Mouse (Mus musculus) testis, adult 2 months (tissue): ENCODE measurements at regions not wholly inside any gene's neighbourhood (a gene's known extent, or its start where the extent isn't known, plus 50 kb on each side); places are given as distances from the start of the nearest gene placed in this dataset.

Source experiments
- H3K27ac ChIP-seq: fragments of 200-500 bp; 2 replicates; pipeline ENCODE4 v1.5.1; 2012; ENCODE audit warnings: low read depth, low read length; ENCODE audit not compliant: control insufficient read depth, insufficient read depth
- H3K27me3 ChIP-seq: fragments of 200-500 bp; 2 replicates; pipeline ENCODE4 v1.6.1; 2012; ENCODE audit warnings: mild to moderate bottlenecking, low read length, moderate library complexity; ENCODE audit not compliant: control insufficient read depth, insufficient read depth
- H3K36me3 ChIP-seq: fragments of 200-500 bp; 2 replicates; pipeline ENCODE4 v1.6.1; 2012; ENCODE audit warnings: mild to moderate bottlenecking, low read length; ENCODE audit not compliant: control insufficient read depth, insufficient read depth
- H3K4me1 ChIP-seq: fragments of 200-500 bp; 2 replicates; pipeline ENCODE4 v1.6.1; 2012; ENCODE audit warnings: low read length; ENCODE audit not compliant: control insufficient read depth, insufficient read depth
- H3K4me3 ChIP-seq: fragments of 200-500 bp; 2 replicates; pipeline ENCODE4 v1.5.1; 2012; ENCODE audit warnings: low read depth, mild to moderate bottlenecking, low read length, moderate library complexity, mixed read lengths; ENCODE audit not compliant: control insufficient read depth
- CTCF ChIP-seq: fragments of 200-500 bp; IDR thresholded peaks from 2 replicates; pipeline ENCODE4 v1.5.1; 2012; ENCODE audit warnings: low read depth, mild to moderate bottlenecking, inconsistent platforms, low read length, moderate library complexity; ENCODE audit not compliant: control insufficient read depth, insufficient read depth, insufficient replicate concordance
- POLR2A ChIP-seq: fragments of 200-500 bp; IDR thresholded peaks from 2 replicates; pipeline ENCODE4 v1.6.1; 2012; ENCODE audit warnings: low read depth, mild to moderate bottlenecking, inconsistent platforms, low read length, moderate library complexity; ENCODE audit not compliant: control insufficient read depth

- no peaks in the 10 kb centered on the region for H3K27me3 ChIP-seq
- TF ChIP-seq CTCF (no peak), POLR2A (no peak)
- no peak overlapping the region for H3K4me3 ChIP-seq
- H3K27ac ChIP-seq, result no peak overlapping the region
- no peaks in the 10 kb centered on the region for H3K36me3 ChIP-seq
- H3K4me1 ChIP-seq, result no peaks in the 10 kb centered on the region
Measured at GRCm38 (mm10) chr8:91922211-91922874, 120.5 kb upstream of the Irx3 start.

DNA sequence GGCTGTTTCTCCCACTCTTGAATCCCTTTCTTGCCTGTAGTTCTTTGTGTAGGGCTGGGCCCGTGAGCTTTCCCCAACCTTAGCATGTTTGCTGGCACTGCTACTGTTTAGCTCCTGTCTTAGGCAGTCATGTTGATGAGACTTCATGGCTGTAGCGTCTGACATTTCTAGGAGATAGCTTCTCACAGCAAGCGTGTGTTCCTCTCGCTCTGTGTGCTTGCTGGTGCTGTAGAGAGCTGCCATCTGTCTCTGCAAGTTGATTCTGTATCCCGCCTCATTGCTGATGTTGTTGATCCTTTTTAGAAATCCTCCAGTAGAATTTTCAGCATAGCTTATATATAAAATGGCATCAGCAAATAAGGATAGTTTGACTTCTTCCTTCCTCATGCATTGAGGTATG is 116.0 kb upstream of the Irx3 start:
- TF ChIP-seq POLR2A (no peak), CTCF (no peak)

DNA sequence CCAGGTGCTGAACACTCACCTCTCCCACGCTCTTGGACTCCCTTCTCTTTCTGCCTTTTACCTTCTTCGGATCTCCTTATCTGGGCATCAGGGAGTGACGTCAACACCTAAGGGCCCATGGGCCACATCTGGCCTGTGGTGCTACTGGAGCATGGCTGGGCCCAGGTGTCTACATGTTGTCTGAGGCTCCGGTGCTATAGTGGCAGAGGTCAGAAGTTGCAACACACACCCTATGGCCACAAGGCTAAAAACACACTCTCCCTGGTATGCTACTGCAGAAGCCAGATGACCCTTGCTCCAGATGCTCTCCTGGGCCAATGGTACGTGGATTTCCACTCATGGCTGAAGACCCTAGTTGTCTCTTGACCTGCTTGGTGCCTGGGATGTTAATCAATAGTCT is 112.1 kb upstream of the Irx3 start:
- no peaks in the 10 kb centered on the region for H3K27me3 ChIP-seq
- TF ChIP-seq CTCF (no peak), POLR2A (no peak)

More for the DNA sequence above, 116.0 kb upstream of the Irx3 start:
- Histone ChIP-seq H3K4me1 (no peaks in the 10 kb centered on the region), H3K36me3 (no peaks in the 10 kb centered on the region), H3K4me3 (no peak overlapping the region), H3K27ac (no peak overlapping the region), H3K27me3 (no peaks in the 10 kb centered on the region)

GRCm38 (mm10) chr8:91913121-91913520 is 111.3 kb upstream of the Irx3 start:
- H3K27me3 ChIP-seq, result no peaks in the 10 kb centered on the region
- no peak overlapping the region for H3K4me3 ChIP-seq
- TF ChIP-seq CTCF (no peak), POLR2A (no peak)
- H3K4me1 ChIP-seq, result no peaks in the 10 kb centered on the region
- H3K27ac ChIP-seq, result no peak overlapping the region
- H3K36me3 ChIP-seq, result no peaks in the 10 kb centered on the region

More for the DNA sequence above, 112.1 kb upstream of the Irx3 start:
- H3K36me3 ChIP-seq, result no peaks in the 10 kb centered on the region
- no peak overlapping the region for H3K4me3 ChIP-seq
- H3K27ac ChIP-seq, result no peak overlapping the region
- no peaks in the 10 kb centered on the region for H3K4me1 ChIP-seq

GRCm38 (mm10) chr8:91909637-91910383 is 107.9 kb upstream of the Irx3 start:
- Histone ChIP-seq H3K4me1 (no peaks in the 10 kb centered on the region), H3K27me3 (no peaks in the 10 kb centered on the region), H3K4me3 (no peak overlapping the region), H3K36me3 (no peaks in the 10 kb centered on the region), H3K27ac (no peak overlapping the region)
- no peak for TF ChIP-seq POLR2A
- no peak for TF ChIP-seq CTCF

- TF ChIP-seq POLR2A, result no peak
- no peak for TF ChIP-seq CTCF
- H3K36me3 ChIP-seq, result no peaks in the 10 kb centered on the region
- H3K4me3 ChIP-seq, result no peak overlapping the region
- H3K4me1 ChIP-seq, result no peaks in the 10 kb centered on the region
- H3K27me3 ChIP-seq, result no peaks in the 10 kb centered on the region
- H3K27ac ChIP-seq, result no peak overlapping the region
Measured at GRCm38 (mm10) chr8:91908731-91909353, 107.0 kb upstream of the Irx3 start.

DNA sequence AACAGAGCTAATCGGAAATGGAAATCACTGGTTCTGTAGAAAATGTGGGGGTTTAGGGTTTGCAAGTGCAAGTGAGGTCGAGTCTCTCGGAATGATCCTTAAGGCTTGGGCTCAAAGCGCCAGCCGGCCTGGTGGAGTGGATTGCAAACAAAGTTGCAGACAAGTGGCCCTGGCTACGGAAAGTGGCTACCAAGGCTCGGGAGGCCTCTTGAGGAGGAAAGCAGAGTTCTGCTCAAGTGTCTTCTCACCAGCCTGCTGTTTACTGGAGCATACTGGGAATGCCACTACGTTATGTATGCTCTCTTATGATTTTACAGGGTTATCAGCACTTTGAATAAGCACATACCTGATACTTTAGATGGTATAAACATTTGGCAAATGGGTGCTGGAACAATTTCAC is 105.3 kb upstream of the Irx3 start:
- no peak overlapping the region for H3K27ac ChIP-seq
- H3K27me3 ChIP-seq, result no peaks in the 10 kb centered on the region
- no peak overlapping the region for H3K4me3 ChIP-seq
- no peak for TF ChIP-seq CTCF
- no peak for TF ChIP-seq POLR2A
- no peaks in the 10 kb centered on the region for H3K4me1 ChIP-seq
- no peaks in the 10 kb centered on the region for H3K36me3 ChIP-seq
